Mouse (Mus musculus) embryonic facial prominence, embryonic 10.5 days (tissue): ENCODE data around the gene Mrps18a. TPM values are rescaled to one million over a fixed set of nuclear protein-coding genes. Genes with fewer than 3 reads are reported as not detected.

Experiments used
- DNase-seq: peaks from one replicate; pipeline ENCODE4 v3.0.0-alpha.2; 2017; ENCODE audit warnings: low spot score
- H3K27ac ChIP-seq: fragments of 300-500 bp; sonication (generic); replicated peaks from 2 replicates; pipeline ENCODE4 v1.5.1; 2016; ENCODE audit warnings: mild to moderate bottlenecking
- H3K27me3 ChIP-seq: fragments of 300-500 bp; sonication (generic); replicated peaks from 2 replicates; pipeline ENCODE4 v1.6.1; 2016; ENCODE audit warnings: low read depth, mild to moderate bottlenecking; ENCODE audit not compliant: poor library complexity, severe bottlenecking
- H3K36me3 ChIP-seq: fragments of 300-500 bp; sonication (generic); replicated peaks from 2 replicates; pipeline ENCODE4 v1.6.1; 2016; ENCODE audit warnings: mild to moderate bottlenecking, moderate library complexity
- H3K4me1 ChIP-seq: fragments of 300-500 bp; sonication (generic); 2 replicates; pipeline ENCODE4 v1.6.1; 2016
- H3K4me3 ChIP-seq: fragments of 300-500 bp; sonication (generic); 2 replicates; pipeline ENCODE4 v1.5.1; 2016; ENCODE audit warnings: mild to moderate bottlenecking, moderate library complexity
- H3K9me3 ChIP-seq: fragments of 300-500 bp; sonication (generic); 2 replicates; pipeline ENCODE4 v1.6.1; 2016; ENCODE audit warnings: mild to moderate bottlenecking
- WGBS: fragments of 180-500 bp; shearing (Covaris S2); methylation state at CpG from one replicate; pipeline ENCODE4 v1.1.7; 2016; 5-methylcytosine and 5-hydroxymethylcytosine counted together
- polyA plus RNA-seq: library from polyadenylated mRNA; unstranded; fragments of >200 nt; fragmentation: Nextera tagmentation; extraction: Ambion mirVana; gene quantifications from 2 replicates; pipeline ENCODE4 v1.2.1, GENCODE M21; 2016

Gene Mrps18a
- polyA plus RNA-seq, 1 experiment from 2014 or later: 152 TPM

GRCm38 (mm10) chr17:46170538-46170937 is 59.8 kb downstream of the Mrps18a start:
- no peaks in the 10 kb centered on the region for H3K27me3 ChIP-seq
- no peak overlapping the region for H3K4me3 ChIP-seq
- H3K36me3 ChIP-seq: peaks cover 89% of the 10 kb centered on the region
- no peaks in the 10 kb centered on the region for H3K9me3 ChIP-seq
- H3K4me1 ChIP-seq: no peaks in the 10 kb centered on the region
- no peak for DNase-seq
- no peak overlapping the region for H3K27ac ChIP-seq
- 77% methylated on average over 3 of the region's 3 CpGs for WGBS

Other genes with a start within 250 kb of the Mrps18a start
- gene Vegfa, start 78.6 kb upstream of the Mrps18a start, polyA plus RNA-seq: 2.1 and 2.3 TPM in 2 replicates
- 9.8 and 10.2 TPM in 2 replicates for gene Rsph9, start 33.2 kb downstream of the Mrps18a start, polyA plus RNA-seq
- gene Mad2l1bp, start 42.6 kb downstream of the Mrps18a start, polyA plus RNA-seq: 36.6 and 41.0 TPM in 2 replicates
- 33.8 and 34.9 TPM in 2 replicates for gene Gtpbp2, start 50.0 kb downstream of the Mrps18a start, polyA plus RNA-seq
- 15.1 and 15.7 TPM in 2 replicates for gene Polh, start 91.7 kb downstream of the Mrps18a start, polyA plus RNA-seq
- 72.7 and 77.6 TPM in 2 replicates for gene Xpo5, start 91.8 kb downstream of the Mrps18a start, polyA plus RNA-seq
- 125 and 130 TPM in 2 replicates for gene Polr1c, start 137.1 kb downstream of the Mrps18a start, polyA plus RNA-seq
- 66.6 and 70.6 TPM in 2 replicates for gene Yipf3, start 137.1 kb downstream of the Mrps18a start, polyA plus RNA-seq
- 0.67 and 0.86 TPM in 2 replicates for gene Lrrc73, start 142.5 kb downstream of the Mrps18a start, polyA plus RNA-seq
- 60.2 and 62.6 TPM in 2 replicates for gene Tjap1, start 172.0 kb downstream of the Mrps18a start, polyA plus RNA-seq
- 1.5 and 2.0 TPM in 2 replicates for gene Dlk2, start 186.4 kb downstream of the Mrps18a start, polyA plus RNA-seq
- gene Abcc10, start 217.4 kb downstream of the Mrps18a start, polyA plus RNA-seq: 6.3 and 6.6 TPM in 2 replicates